Mouse (Mus musculus): ENCODE data around the gene Olfr1110. TPM values are rescaled to one million over a fixed set of nuclear protein-coding genes. Genes with fewer than 3 reads are reported as not detected.

The Olfr1110 gene
- total RNA-seq (2023): not detected

GRCm38 (mm10) chr2:87140200-87140599, at the start of gene Olfr1110:
Olfr1110 (minus strand) TSS chr2:87140300.

GRCm38 (mm10) chr2:87187498-87187897, 47.4 kb upstream of the Olfr1110 start, which contains the start of gene Olfr1112:
Olfr1112 (plus strand) TSS chr2:87187798.

DNA sequence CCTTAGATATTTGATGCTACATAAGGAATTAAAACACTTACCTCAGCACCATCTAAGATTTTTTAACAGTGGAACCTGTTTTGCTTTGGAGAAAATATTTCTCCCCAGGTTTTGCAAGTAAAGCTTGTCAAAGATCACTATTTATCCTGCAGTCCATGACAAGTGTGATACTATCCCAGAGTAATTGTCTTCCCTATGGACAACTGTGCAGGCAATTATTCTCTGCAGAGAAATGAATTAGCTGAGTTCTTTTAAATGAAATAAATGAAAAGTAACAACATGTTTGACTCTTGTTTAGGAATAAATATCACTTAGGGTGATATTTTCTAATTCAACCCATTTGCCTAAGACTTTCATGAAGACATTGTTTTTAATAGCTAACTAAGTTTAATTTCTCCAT, 12.4 kb upstream of the Olfr1110 start, which contains the start of gene Olfr1111:
Gene Olfr1111 (minus strand): TSS at position 101 of the 400 bp plus-strand sequence.

DNA sequence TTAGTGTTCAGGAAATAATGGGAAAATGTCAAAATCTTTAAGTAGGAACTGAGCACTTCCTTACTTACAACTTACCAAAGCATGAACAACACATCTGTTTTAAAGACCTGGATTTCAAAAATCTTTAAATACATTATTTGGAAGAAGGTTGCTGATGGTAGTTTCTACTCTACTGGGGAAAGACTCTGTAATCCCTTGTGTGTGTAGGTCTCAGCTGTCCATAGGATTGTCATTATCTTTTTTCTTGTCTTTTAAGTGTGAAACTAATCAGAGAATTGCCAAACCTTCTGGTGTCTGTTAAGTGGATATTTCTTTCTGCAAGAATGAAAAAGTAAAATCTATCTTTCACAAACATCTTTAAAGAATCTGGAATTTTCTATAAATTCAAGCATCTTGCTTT, 25.6 kb downstream of the Olfr1110 start, which contains the start of gene Olfr259:
Gene Olfr259 (minus strand): TSS at position 101 of the 400 bp plus-strand sequence.

GRCm38 (mm10) chr2:87095908-87096307, 44.2 kb downstream of the Olfr1110 start, which contains the start of gene Olfr1109:
Olfr1109 (minus strand) TSS chr2:87096008.

Other genes with a start within 250 kb of the Olfr1110 start
- not detected for gene Olfr1097, start 248.1 kb downstream of the Olfr1110 start, total RNA-seq (2023)
- gene Olfr1098, start 215.8 kb downstream of the Olfr1110 start, total RNA-seq (2023): not detected
- gene Olfr1099, start 179.6 kb downstream of the Olfr1110 start, total RNA-seq (2023): not detected
- not detected for gene Olfr1100, start 160.3 kb downstream of the Olfr1110 start, total RNA-seq (2023)
- not detected for gene Olfr1101, start 149.1 kb downstream of the Olfr1110 start, total RNA-seq (2023)
- not detected for gene Olfr1102, start 141.9 kb downstream of the Olfr1110 start, total RNA-seq (2023)
- gene Olfr1104, start 113.2 kb downstream of the Olfr1110 start, total RNA-seq (2023): not detected
- not detected for gene Olfr1105, start 103.8 kb downstream of the Olfr1110 start, total RNA-seq (2023)
- not detected for gene Olfr1106, start 88.0 kb downstream of the Olfr1110 start, total RNA-seq (2023)
- gene Olfr1107, start 64.5 kb downstream of the Olfr1110 start, total RNA-seq (2023): not detected
- gene Olfr1109, start 44.3 kb downstream of the Olfr1110 start, total RNA-seq (2023): not detected
- gene Olfr259, start 25.7 kb downstream of the Olfr1110 start, total RNA-seq (2023): not detected
- gene Olfr1111, start 12.3 kb upstream of the Olfr1110 start, total RNA-seq (2023): not detected
- not detected for gene Olfr1112, start 47.5 kb upstream of the Olfr1110 start, total RNA-seq (2023)
- not detected for gene Olfr1113, start 68.7 kb upstream of the Olfr1110 start, total RNA-seq (2023)
- not detected for gene Olfr1115, start 107.7 kb upstream of the Olfr1110 start, total RNA-seq (2023)
- not detected for gene Olfr1116, start 127.2 kb upstream of the Olfr1110 start, total RNA-seq (2023)
- gene Olfr1118, start 167.3 kb upstream of the Olfr1110 start, total RNA-seq (2023): not detected
- not detected for gene Olfr1120, start 214.5 kb upstream of the Olfr1110 start, total RNA-seq (2023)
- not detected for gene Olfr1121, start 229.6 kb upstream of the Olfr1110 start, total RNA-seq (2023)
- 0.38 TPM for gene Olfr1122, start 245.5 kb upstream of the Olfr1110 start, total RNA-seq (2023)

Data from CD4-positive naive resting alpha-beta T cell, adult 76 days (primary cell).